Mouse (Mus musculus) small intestine, adult 2 months (tissue): Measurements from ENCODE around the gene Stam. TPM values are rescaled to one million over a fixed set of nuclear protein-coding genes. Genes with fewer than 3 reads are reported as not detected.
"Not testable (repeated sequence)": the region's sequence is repeated elsewhere in the genome, so short reads cannot be mapped to it uniquely, and the experiment has no call there.

Experiments
- H3K27ac ChIP-seq: fragments of 200-500 bp; 2 replicates; pipeline ENCODE4 v1.5.1; 2012; ENCODE audit warnings: low read depth, low read length, control low read depth, inconsistent platforms; ENCODE audit not compliant: insufficient read depth
- H3K27me3 ChIP-seq: fragments of 200-500 bp; 2 replicates; pipeline ENCODE4 v1.6.1; 2012; ENCODE audit warnings: mild to moderate bottlenecking, moderate library complexity, low read length, inconsistent platforms; ENCODE audit not compliant: control insufficient read depth, insufficient read depth
- H3K36me3 ChIP-seq: fragments of 200-500 bp; 2 replicates; pipeline ENCODE4 v1.6.1; 2012; ENCODE audit warnings: mild to moderate bottlenecking, low read length, control low read depth, inconsistent platforms; ENCODE audit not compliant: control insufficient read depth, insufficient read depth
- H3K4me1 ChIP-seq: fragments of 200-500 bp; 2 replicates; pipeline ENCODE4 v1.6.1; 2012; ENCODE audit warnings: low read length, inconsistent platforms, mixed read lengths; ENCODE audit not compliant: control insufficient read depth, insufficient read depth, insufficient read length
- H3K4me3 ChIP-seq: fragments of 200-500 bp; 2 replicates; pipeline ENCODE4 v1.5.1; 2012; ENCODE audit warnings: low read depth, mild to moderate bottlenecking, control low read depth, inconsistent platforms, low read length, moderate library complexity
- CTCF ChIP-seq: fragments of 200-500 bp; IDR thresholded peaks from 2 replicates; pipeline ENCODE4 v1.5.1; 2012; ENCODE audit warnings: low read depth, mild to moderate bottlenecking, control low read depth, inconsistent platforms, low read length, moderate library complexity, mixed read lengths; ENCODE audit not compliant: insufficient replicate concordance, insufficient read length; ENCODE audit errors: extremely low read depth
- POLR2A ChIP-seq: fragments of 200-500 bp; IDR thresholded peaks from 2 replicates; pipeline ENCODE4 v1.6.1; 2012; ENCODE audit warnings: low read depth, mild to moderate bottlenecking, control low read depth, inconsistent platforms, low read length, moderate library complexity
- WGBS: fragments of 180-500 bp; shearing (Covaris S2); methylation state at CpG from one replicate; pipeline ENCODE4 v1.1.7; 2018; 5-methylcytosine and 5-hydroxymethylcytosine counted together
- polyA plus RNA-seq: library from polyadenylated mRNA; depleted of rRNA; stranded (reverse); fragments of >200 nt; gene quantifications from 2 replicates; pipeline ENCODE4 v1.2.3, GENCODE M21; 2012

Gene Stam
- polyA plus RNA-seq, 1 experiment, result 9.6 TPM

- H3K4me1 ChIP-seq, result peaks cover 17% of the 10 kb centered on the region; the same call in 1 of the 2 replicates
- no peaks in the 10 kb centered on the region for H3K36me3 ChIP-seq
- no peak for TF ChIP-seq CTCF
- no peak for TF ChIP-seq POLR2A
- no peak overlapping the region for H3K4me3 ChIP-seq
- no peak overlapping the region for H3K27ac ChIP-seq
- 80% methylated on average over 8 of the region's 8 CpGs for WGBS
- peaks cover 2% of the 10 kb centered on the region; the same call in 1 of the 2 replicates for H3K27me3 ChIP-seq
These were observed 3.4 kb upstream of the Stam start for GRCm38 (mm10) chr2:14070466-14070865.

DNA sequence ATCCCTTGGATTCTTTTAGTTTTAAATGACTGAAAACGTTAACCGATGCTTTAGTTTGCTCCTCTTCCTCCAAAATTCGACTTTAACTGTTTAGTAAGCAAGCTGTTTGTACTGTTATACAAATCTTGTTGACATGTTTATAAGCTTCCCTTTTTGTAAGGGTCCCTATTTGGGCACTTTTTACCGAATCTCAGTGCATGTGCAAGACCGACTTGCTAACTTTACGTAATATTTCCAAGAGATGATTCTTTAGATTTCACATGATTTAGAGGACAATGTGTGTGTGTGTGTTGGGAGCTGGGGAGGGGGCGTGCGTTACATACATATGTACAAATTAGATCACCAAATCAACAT, 913 bp upstream of the Stam start:
- Histone ChIP-seq H3K4me3 (peak overlapping the region; percentile 97; the same call in 1 of the 2 replicates), H3K4me1 (peaks cover 12% of the 10 kb centered on the region; the same call in 1 of the 2 replicates), H3K27me3 (peaks cover 2% of the 10 kb centered on the region; the same call in 1 of the 2 replicates), H3K27ac (peak overlapping the region; percentile 97), H3K36me3 (no peaks in the 10 kb centered on the region)
- TF ChIP-seq POLR2A (no peak), CTCF (no peak)
- 8% methylated on average over 8 of the region's 8 CpGs for WGBS

DNA sequence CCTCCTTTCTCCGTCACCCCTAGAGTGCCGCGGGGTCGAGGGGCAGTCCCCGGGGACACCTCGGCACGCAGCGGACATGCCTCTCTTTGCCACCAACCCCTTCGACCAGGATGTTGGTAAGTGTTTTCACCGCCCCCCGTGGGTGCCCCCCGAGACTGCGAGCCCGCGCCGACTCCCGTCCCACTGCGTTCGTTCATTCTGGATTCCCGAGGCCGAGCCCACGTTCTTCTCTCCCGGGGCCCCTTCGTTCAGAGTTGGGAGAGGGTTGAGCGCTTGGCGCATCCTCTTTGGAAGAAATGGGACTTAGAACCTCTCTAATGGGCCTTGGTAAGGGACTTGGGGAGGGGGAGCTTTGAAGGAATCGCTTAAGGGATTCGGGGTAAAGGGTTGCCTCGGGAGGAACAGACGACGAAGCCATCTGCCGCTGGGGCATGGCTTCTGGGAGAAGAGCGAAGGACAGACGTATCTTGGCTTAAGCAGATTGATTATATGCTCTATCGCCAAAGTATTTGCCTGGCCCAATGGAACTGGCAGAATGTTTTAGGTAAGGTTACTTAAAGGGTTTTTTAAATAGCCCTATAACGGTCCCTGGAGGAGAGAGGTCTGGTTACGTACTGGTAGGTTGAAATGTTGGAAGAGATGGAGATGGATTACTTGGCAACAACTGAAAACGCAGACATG, 463 bp downstream of the Stam start:
- under 1% methylated on average over 38 of the region's 38 CpGs for WGBS
- Histone ChIP-seq H3K36me3 (no peaks in the 10 kb centered on the region), H3K27ac (peak overlapping the region; percentile 97), H3K27me3 (no peaks in the 10 kb centered on the region), H3K4me1 (peaks cover 3% of the 10 kb centered on the region; the same call in 1 of the 2 replicates), H3K4me3 (peak overlapping the region; percentile 97)
- TF ChIP-seq CTCF (no peak), POLR2A (no peak)

- H3K4me3 ChIP-seq, H3K4me1 ChIP-seq, H3K27ac ChIP-seq, H3K27me3 ChIP-seq, H3K36me3 ChIP-seq: not testable (repeated sequence)
- 79% methylated on average over 9 of the region's 9 CpGs for WGBS
These were observed 4.6 kb downstream of the Stam start for GRCm38 (mm10) chr2:14078527-14078926.

GRCm38 (mm10) chr2:14100533-14100932, 26.6 kb downstream of the Stam start:
- Histone ChIP-seq H3K36me3 (peaks cover 2% of the 10 kb centered on the region; the same call in 1 of the 2 replicates), H3K27me3 (no peaks in the 10 kb centered on the region), H3K27ac (no peak overlapping the region), H3K4me3 (no peak overlapping the region), H3K4me1 (no peaks in the 10 kb centered on the region)
- TF ChIP-seq POLR2A (no peak), CTCF (no peak)

GRCm38 (mm10) chr2:14102603-14103002, 28.7 kb downstream of the Stam start:
- Histone ChIP-seq H3K27ac (no peak overlapping the region), H3K4me3 (no peak overlapping the region), H3K36me3 (peaks cover 2% of the 10 kb centered on the region; the same call in 1 of the 2 replicates), H3K4me1 (no peaks in the 10 kb centered on the region), H3K27me3 (no peaks in the 10 kb centered on the region)
- TF ChIP-seq POLR2A, result no peak
- TF ChIP-seq CTCF, result no peak
- 79% methylated on average over 2 of the region's 2 CpGs for WGBS

GRCm38 (mm10) chr2:14103924-14104323, 30.0 kb downstream of the Stam start:
- no peak overlapping the region for H3K27ac ChIP-seq
- H3K4me1 ChIP-seq, result no peaks in the 10 kb centered on the region
- no peak for TF ChIP-seq CTCF
- no peak for TF ChIP-seq POLR2A
- WGBS, result 100% methylated on average over 1 of the region's 1 CpGs
- no peak overlapping the region for H3K4me3 ChIP-seq
- H3K36me3 ChIP-seq, result peaks cover 2% of the 10 kb centered on the region; the same call in 1 of the 2 replicates
- H3K27me3 ChIP-seq, result no peaks in the 10 kb centered on the region

DNA sequence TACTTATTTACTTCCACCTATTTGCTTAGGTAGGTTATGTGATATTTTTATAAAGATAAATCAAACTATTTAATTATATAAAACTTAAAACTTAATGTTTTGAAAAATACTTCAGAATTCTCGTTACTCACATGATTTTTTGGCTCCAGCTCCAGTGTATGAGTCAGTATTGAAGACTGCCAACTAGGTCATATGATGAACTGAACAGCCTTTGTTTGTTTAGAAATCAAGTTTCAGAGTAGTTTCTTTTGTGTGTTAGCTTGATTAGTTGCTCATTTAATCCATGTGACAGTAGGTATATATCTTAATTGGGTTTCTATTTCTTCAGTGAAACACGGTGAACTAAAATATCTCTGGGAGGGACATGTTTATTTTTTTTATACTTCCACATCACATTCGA, 33.8 kb downstream of the Stam start:
- WGBS, result 39% methylated on average over 3 of the region's 3 CpGs
- Histone ChIP-seq H3K27me3 (no peaks in the 10 kb centered on the region), H3K4me3 (no peak overlapping the region), H3K27ac (no peak overlapping the region), H3K36me3 (peaks cover 2% of the 10 kb centered on the region; the same call in 1 of the 2 replicates), H3K4me1 (no peaks in the 10 kb centered on the region)
- TF ChIP-seq CTCF, result no peak
- TF ChIP-seq POLR2A, result no peak
